Mouse (Mus musculus) olfactory bulb, adult 2 months (tissue): ENCODE data around the gene Ralgapa2.

Experiments used
- CTCF ChIP-seq: fragments of 200-500 bp; IDR thresholded peaks from 2 replicates; pipeline ENCODE4 v1.5.1; 2012; ENCODE audit warnings: low read depth, mild to moderate bottlenecking, low read length, moderate library complexity; ENCODE audit not compliant: insufficient read depth
- POLR2A ChIP-seq: fragments of 200-500 bp; IDR thresholded peaks from 2 replicates; pipeline ENCODE4 v1.6.1; 2012; ENCODE audit warnings: mild to moderate bottlenecking, low read depth, low read length, moderate library complexity; ENCODE audit not compliant: insufficient read depth

- TF ChIP-seq CTCF = no peak
- no peak for TF ChIP-seq POLR2A
Observed at GRCm38 (mm10) chr2:146218161-146218691, 293.9 kb downstream of the Ralgapa2 start.
